In genomic region chr9:43108721-43109120, GRCm38 (mm10) we compare ENCODE assay signal across 25 mouse cellular contexts. TPM values are rescaled to one million over a fixed set of nuclear protein-coding genes. Genes with fewer than 3 reads are reported as not detected.
"Had no signal": no experiment of that assay in that cellular context is flagged by ENCODE, and none has a peak within 500 bp of the region (broad histone marks: within the 10 kb centered on the region; RNA-seq: fewer than 3 reads in every experiment).

No protein-coding gene starts in this region.

- H3K4me3 ChIP-seq: heart, adult 2 months; heart, embryonic 10.5 days; heart, embryonic 12.5 days; hindbrain, embryonic 10.5 days; hindbrain, embryonic 12.5 days; intestine, embryonic 15.5 days; limb, embryonic 13.5 days; limb, embryonic 15.5 days; liver, embryonic 12.5 days had no signal

- H3K27me3 ChIP-seq: heart, embryonic 12.5 days; hindbrain, embryonic 12.5 days; intestine, embryonic 15.5 days; limb, embryonic 13.5 days; limb, embryonic 15.5 days had no signal

- ATAC-seq: hindbrain, embryonic 16.5 days; inflammation-experienced regulatory T-cells, adult 6 months; intestine, embryonic 15.5 days; intestine, postnatal 0 days; liver, embryonic 12.5 days had no signal

- H3K27ac ChIP-seq: heart, embryonic 10.5 days; hindbrain, embryonic 10.5 days; hindbrain, embryonic 12.5 days; hindbrain, embryonic 14.5 days; intestine, embryonic 15.5 days; limb, embryonic 13.5 days; limb, embryonic 15.5 days; liver, embryonic 12.5 days; liver, embryonic 14.5 days had no signal

- H3K9ac ChIP-seq: heart, embryonic 12.5 days; hindbrain, embryonic 12.5 days; hindbrain, embryonic 14.5 days; intestine, embryonic 15.5 days; limb, embryonic 13.5 days; limb, embryonic 15.5 days; liver, embryonic 12.5 days; liver, embryonic 14.5 days had no signal

- DNase-seq: gastrocnemius, postnatal 25 days; heart, adult 2 months; heart, postnatal 10 days; heart, postnatal 4 days; kidney, adult 18-20 months; kidney, adult 8-10 months; kidney, postnatal 10 days; kidney, postnatal 25 days; kidney, postnatal 4 days; layer of hippocampus, adult 9-11 months; left cerebral cortex, postnatal 4 days had no signal

- H3K36me3 ChIP-seq: liver, embryonic 12.5 days had no signal

- H3K9me3 ChIP-seq: heart, embryonic 10.5 days; heart, embryonic 12.5 days; hindbrain, embryonic 10.5 days; hindbrain, embryonic 12.5 days; intestine, embryonic 15.5 days; limb, embryonic 13.5 days; limb, embryonic 15.5 days; liver, embryonic 12.5 days had no signal

RNA-seq across cellular contexts. Expression of gene Tmem136, which starts 7.6 kb away (rescaled TPM):
- total RNA-seq: granulocyte monocyte progenitor cell, adult 5-6 weeks had no signal
